Mouse (Mus musculus) ES-E14 (cell line): ENCODE data around the gene C1rl.

Source experiments
- CHD2 ChIP-seq: IDR thresholded peaks from 2 replicates; pipeline ENCODE4 v1.6.1; 2014; ENCODE audit warnings: mild to moderate bottlenecking, low read depth, low read length, inconsistent platforms
- MAFK ChIP-seq: IDR thresholded peaks from 2 replicates; pipeline ENCODE4 v1.6.1; 2014; ENCODE audit warnings: mild to moderate bottlenecking, low read depth, low read length, inconsistent platforms; ENCODE audit not compliant: insufficient read depth
- ZC3H11A ChIP-seq: IDR thresholded peaks from 2 replicates; pipeline ENCODE4 v1.6.1; 2012; ENCODE audit warnings: low read depth, mild to moderate bottlenecking, inconsistent platforms, low read length, borderline replicate concordance
- ZNF384 ChIP-seq: IDR thresholded peaks from 2 replicates; pipeline ENCODE4 v1.6.1; 2012; ENCODE audit warnings: low read depth, low read length, inconsistent platforms

DNA sequence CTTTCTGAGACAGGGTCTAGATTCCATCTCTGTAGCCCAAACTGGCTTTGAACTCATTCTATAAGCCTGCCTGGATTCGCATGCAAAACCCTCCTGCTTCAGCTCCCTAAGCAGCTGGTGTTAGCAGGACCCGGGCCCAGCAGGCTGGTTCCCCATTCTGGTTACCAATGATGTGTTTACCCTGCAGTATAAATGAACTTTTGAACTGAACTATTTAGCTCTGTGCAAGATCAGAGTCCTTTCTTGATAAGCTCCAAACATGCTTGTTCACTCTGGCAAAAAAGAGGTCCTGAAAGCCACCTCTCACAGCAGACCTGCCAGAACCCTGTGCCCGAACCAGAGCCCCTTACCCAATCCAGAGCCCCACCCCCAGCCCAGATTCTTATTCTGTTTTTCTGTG lies 35.0 kb downstream of the C1rl start:
- TF ChIP-seq ZC3H11A (no peak), CHD2 (no peak), MAFK (no peak), ZNF384 (no peak)
